Mouse (Mus musculus): ENCODE measurements around the gene Lrrc56.

Gene Lrrc56

DNA sequence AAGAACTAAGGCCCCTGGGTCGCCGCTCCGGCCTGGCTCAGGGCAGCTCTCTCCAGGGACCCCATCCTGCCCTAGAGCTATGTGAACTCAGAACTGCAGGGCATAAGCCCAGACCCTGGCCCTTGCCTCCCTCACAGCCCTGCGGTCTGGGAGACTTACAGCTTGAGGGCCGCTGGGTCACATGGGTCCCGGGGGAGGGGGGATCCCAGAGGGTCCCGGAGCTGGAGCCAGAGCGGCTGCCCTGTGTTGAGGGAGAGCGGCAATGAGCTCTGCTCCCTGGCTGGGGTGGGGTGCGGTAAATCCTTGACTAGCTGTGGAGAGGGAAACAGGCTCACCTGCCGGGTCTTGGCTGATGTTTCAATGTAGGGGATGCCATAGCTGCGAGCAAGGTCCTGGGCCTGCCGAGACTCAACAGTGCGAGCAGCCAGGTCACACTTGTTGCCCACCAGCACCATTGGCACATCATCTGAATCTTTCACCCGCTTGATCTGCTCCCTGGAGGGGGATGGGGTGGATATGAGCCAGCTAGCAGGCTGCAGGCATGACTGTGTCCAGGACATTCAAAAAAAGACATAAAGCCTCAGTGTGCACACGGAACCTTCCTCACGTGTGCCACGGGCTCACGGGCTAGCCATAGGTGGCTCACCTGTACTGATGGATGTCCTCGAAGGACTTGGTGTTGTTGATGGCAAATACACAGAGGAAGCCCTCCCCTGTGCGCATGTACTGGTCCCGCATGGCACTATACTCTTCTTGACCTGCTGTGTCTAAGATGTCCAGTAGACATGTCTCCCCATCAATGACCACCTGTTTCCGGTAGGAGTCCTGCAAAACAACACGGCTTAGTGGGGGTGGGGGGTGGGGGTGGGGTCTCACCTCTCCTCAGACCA is 1.9 kb upstream of the Lrrc56 start:
- DNase-seq (ENCODE audit: low spot score in 2 of 2) = no peak

DNA sequence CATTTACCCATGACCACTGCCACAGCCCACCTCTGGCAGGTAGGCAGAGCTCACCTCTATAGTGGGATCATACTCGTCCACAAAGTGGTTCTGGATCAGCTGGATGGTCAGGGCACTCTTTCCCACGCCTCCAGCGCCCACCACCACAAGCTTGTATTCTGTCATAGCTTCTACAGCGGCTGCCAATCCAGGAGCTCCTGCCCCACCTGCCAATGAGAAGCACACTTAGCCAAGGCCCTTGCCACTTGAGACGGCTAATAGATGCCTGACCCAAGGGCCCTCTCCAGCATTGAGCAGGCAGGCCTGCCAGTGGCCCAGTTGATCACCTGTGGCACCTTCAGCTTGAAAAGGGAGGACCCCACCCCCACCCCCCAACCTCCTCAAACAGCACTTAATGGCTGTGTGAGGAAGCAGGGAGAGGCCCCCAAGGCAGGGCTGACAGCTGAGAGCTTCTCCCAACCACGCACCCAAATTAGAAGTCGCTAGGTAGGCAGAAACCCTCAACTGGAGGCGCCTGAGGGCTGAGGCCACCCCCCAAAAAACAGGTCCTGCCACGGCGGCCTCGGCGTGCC is 1.1 kb upstream of the Lrrc56 start:
- DNase-seq (ENCODE audit: low spot score in 2 of 2) = no peak

DNA sequence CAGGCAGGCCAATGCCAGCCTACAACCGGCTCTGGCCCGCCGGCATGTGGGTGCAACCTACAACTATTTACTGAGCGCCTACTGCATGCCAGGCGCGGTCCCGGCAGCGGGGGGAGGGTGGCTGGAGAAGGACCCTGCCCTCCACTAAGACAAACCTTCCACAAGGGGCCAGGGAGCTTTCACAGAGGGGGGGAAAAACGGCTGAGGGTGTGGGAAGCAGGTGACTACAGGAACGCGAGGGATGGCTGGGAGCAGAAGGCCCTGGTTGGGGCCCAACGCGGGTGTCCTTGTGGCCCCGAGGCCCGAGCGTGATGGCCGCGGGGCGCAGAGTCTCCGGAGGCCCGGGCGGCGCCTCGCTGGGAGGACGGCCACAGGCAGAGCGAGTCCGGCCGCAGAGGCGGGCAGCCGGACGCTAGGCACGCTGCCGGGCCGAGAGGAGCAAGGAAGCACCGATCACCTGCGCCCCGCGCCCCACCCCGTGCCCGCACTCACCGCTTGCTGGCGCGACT is 555 bp upstream of the Lrrc56 start:
- peak in 1 of 2 experiments; percentile 29 for DNase-seq (ENCODE audit: low spot score in 2 of 2)

DNA sequence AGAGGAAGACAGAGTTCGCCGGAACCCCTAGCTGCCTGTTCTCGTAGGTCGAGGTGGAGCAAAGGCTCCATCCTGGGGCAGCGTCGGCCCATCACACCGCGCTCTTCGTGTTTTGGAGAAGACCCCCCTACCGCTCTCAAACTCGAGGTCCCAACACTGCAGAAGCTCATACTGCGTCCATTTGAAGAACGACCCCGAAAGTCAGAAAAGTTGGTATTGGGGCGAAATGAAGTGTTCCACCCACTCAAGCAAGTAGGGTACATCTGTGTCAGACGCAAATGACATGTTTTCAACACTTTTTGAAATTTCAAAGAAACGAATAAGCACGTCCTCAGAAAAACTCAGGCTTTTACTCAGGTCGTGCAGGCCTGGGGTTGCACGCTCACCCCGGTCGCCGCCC is 452 bp downstream of the Lrrc56 start:
- DNase-seq (ENCODE audit: low spot score in 2 of 2) = no peak

DNA sequence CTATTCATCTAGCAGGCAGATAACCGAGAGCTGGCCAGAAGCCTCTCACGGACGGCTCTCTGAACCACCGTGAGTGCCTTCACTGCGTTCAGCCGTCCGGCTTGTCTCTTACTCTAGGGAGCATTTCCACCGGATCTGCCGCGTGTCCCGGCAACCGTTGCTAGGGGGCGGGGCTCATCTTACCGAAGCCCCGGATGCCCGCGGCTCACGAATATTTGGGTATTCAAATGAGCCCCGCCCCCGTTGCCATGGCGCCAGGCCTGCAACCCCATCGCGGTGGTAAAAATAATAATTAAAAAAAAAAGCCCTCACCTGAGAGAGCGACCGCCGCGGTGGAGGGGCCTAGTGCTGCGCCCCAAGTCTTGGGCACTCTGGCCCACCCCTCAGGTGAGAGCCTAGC is 873 bp downstream of the Lrrc56 start:
- peak; percentile 61 to 88 for DNase-seq (ENCODE audit: low spot score in 2 of 2)

DNA sequence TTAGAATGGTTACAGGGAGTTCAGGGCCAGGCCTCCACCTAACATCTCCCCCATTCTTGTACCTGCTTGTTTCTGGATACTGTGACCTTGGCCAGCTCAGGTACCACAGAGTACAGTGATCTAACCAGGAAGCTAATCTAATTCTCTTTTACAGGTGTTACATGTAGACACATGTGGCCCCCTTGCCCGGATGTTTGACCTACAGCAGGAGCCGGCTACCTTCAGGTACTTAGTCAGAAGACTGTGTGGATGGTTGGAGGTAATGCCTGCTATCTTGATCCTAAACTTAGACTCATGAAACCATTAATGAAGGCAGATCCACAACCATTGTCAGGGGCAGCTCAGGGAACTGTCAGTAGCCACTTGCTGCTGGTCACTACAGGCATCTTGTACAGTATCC is 1.8 kb downstream of the Lrrc56 start:
- no peak for DNase-seq (ENCODE audit: low spot score in 2 of 2)

DNA sequence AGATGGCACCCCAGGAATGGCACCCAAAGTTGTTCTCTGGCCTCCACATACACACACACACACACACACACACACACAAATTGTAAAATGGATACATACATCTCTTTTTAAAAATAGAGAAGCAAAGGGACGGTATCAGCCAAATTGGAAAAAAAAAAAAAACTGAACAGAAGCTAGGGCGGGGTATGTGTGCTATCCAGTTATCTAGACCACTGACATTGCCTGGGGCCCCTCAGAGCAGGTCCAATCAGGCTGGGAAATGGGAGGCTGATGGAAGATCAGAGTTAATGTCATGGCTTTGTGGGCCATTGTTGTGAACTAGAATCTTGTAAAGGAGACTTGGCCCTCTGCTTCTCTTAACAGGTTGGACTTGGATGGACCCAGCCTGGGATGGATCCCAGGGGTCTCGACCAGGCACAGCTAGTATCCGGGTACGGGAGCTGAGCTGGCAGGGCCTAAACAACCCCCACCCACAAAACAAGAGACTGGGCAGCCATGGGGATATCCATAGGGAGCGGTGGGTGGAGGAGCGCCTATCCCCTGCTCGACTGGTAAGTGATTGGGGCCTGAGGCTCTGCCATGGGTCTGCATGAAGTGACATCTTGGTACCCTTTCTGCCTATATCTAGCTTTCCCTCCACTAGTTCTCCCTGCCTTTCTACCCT is 2.8 kb downstream of the Lrrc56 start:
- DNase-seq (ENCODE audit: low spot score in 2 of 2) = no peak

DNA sequence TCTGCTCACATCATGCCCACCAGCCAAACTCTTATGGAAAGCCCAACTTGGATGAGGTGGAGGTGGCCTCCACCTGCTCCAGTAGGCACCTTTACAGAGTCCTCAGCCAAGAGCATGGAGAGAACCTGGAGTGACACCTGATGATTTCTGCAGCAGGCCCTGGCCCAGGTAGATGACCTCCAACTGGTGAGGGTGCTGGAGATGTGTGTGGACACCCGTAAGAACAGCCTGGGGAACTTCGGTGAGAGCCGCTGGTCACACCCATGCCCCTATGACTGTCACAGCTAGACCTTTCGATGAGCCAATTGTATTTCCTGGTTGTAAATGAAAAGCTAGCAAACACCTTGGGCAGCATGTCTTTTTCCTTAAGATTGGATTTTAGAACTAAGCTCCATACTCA is 4.2 kb downstream of the Lrrc56 start:
- DNase-seq (ENCODE audit: low spot score in 2 of 2) = no peak

DNA sequence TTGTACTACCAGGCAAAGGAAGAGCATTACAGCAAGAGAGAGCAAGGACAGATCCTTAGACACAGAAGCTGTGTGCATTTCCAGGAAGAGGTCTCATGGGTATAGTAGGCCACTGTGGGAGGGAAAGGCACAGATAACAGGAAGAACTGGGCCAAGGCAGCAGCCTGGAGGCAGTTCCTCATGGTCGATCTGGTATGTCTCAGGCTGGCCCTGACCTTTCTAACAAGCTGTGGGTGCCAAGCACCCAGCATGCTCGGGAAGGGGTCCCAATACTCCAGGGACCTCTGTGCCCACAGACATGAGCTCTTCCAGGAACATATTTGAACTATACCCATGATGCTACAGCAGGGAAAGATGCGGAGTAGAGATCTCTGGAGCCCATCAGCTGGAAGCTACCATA is 10.6 kb downstream of the Lrrc56 start:
- no peak for DNase-seq (ENCODE audit: low spot score in 2 of 2)

DNA sequence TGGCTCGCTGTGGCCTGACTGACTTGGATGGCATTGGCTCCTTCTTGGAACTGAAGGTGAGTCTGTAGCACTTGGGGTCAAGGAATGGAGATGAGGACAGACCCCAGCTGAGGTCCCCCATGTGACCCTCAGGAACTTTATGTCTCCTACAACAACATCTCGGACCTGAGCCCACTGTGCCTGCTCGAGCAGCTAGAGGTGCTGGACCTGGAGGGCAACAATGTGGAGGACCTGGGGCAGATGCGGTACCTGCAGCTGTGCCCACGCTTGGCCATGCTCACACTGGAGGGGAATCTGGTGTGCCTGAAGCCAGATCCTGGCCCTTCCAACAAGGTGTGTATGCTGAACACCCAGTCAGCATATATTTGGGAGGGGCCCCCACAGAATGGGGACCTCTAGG is 11.5 kb downstream of the Lrrc56 start:
- DNase-seq (ENCODE audit: low spot score in 2 of 2) = no peak

DNA sequence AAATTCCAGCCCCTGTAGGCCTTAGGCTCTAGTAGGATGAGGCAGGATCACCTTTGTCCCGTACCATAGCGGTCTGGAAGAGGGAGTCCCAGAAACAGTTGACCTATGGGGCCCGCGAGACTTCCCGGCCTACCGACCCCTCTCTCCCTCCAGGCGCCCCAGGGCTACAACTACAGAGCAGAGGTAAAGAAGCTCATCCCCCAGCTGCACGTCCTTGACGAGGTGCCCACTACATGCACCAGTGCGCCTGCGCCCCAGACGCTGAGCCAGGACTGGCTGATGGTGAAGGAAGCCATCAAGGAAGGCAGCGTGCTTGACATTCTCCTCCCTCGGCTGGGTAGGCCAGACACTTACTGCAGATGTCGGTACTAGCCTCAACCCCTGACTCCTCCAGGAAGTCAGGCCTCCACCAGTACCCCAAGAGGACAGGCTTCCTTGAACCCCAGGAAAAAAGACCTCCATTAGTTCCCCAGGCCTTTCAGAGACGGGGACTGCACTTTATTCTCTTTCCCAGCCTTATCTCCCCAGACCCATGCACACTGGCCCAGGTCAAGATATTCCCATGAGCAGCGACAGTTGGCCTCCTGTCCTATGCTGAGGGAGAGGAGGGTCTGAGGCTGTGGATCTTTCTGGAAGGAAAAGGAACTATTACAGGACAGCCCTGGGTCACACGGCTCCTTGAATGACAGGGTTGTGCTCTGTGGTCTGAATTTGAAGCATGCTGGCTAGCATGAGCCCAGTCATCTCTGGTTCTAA is 12.4 kb downstream of the Lrrc56 start:
- no peak for DNase-seq (ENCODE audit: low spot score in 2 of 2)

DNA sequence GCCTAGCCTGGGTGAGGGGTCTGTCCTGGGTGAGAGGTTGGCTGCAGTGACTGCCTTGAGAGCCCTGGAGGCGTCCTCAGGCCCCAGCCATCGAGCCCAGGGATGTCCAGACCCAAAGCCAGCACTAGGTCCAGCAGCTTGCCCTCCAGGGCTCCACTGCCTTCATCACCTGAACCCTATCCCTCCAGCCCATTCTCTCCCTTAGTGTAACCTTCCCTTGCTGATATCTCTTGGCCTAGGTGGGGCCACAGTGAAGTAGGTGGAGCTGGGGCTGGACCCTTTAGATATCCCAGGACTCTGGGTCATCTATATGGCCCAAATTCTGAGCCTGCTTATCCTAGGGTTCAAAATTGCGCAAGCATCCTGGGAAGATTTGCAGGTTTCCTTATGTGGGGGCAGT is 15.6 kb downstream of the Lrrc56 start:
- no peak for DNase-seq (ENCODE audit: low spot score in 2 of 2)

DNA sequence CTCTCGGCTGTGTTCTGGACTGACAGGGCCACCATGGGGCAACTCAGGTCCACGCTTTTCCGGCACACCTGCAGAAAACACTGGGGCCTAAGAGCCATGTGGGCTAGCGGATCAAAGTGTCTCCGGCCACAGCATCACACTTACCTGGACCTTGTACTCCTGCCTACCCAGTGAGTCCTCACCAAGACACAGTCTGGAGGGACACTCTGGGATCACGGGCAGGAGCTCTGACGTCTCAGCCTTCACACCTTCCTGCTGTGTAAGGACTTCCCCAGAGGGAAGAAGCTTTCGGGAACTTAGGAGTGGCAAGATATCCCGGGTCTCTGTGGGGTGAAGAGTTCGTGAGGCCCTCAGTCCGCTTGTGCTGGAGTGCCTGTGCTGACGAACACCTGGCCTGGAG is 16.2 kb downstream of the Lrrc56 start:
- DNase-seq (ENCODE audit: low spot score in 2 of 2) = no peak

DNA sequence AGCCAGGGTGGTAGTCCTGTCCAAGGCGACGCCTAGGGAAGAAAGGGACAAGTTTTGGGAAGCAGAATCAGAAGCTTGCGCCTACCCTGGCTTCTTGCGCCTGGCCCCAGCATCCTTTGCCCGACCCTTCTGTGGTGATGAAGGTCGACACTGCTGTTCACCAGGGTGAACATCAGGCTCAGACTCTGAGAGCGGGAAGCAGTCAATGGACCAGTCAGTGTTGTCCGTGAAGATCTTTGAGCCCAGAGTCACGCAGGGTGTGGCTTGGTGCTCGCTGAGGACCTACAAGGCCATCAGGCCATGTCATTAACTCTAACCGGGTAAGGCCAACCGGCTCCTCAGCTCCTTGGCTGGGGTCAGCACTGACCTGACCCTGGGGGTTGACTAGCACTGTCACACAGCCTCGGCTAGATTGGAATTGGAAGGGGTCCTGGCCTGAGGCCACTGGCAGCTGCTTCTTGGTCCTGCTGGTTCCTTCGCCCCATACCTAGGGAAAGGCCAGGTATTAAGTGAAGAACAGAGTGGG is 16.7 kb downstream of the Lrrc56 start:
- DNase-seq (ENCODE audit: low spot score in 2 of 2) = no peak

DNA sequence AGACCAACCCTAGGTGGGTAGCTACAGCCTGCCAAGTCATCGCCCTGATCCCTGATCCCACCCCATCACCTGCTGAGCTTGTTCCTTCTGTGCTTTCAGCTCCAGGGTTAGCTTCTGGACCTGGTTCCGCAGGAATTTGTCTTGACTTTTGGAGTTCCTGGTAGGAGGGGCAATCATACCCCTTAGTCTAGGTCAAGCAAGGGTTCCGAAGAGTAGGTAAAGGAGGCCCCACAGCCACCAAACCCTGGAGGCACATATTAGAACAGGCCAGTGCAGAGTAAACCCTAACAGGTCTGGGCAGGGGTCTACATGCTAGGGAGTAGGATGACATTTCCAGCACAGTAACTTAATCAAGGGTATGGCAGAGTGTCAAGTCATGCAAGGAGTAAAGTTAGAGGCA is 19.2 kb downstream of the Lrrc56 start:
- no peak for DNase-seq (ENCODE audit: low spot score in 2 of 2)

DNA sequence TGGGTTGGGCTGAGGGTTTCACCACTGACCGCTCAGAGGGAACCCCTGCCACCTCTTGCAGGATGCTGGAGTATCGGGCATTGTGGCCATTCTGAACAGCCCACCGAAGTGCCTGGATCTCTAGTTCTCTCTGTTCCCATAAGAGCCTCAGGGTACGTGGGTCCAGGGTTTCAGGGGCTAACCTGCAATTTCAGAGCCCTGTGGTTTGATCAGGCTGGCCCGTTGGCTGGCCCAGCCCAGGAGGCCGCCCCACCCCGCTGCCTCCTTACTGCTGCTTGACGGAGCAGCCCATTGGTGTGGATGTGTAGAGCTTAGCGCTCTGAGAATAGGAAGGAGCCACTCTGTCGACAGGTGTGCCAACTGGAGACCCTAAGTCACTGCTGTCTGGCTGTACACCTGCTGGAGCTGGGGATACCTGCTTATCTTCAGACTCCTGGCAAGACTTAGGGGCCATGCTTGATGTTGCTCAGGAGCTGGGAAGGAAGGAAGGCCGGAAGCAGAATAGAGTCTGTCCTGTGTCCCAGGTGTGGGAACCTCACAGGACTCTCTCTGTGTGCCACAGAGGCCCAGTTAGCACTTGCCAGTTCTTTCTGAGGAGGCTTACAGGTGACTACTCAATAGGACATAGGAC is 19.8 kb downstream of the Lrrc56 start, which contains the start of gene Lmntd2:
Lmntd2 (minus strand) TSS at position 476 of the 631 bp plus-strand sequence.
- DNase-seq (ENCODE audit: low spot score in 2 of 2) = no peak

DNA sequence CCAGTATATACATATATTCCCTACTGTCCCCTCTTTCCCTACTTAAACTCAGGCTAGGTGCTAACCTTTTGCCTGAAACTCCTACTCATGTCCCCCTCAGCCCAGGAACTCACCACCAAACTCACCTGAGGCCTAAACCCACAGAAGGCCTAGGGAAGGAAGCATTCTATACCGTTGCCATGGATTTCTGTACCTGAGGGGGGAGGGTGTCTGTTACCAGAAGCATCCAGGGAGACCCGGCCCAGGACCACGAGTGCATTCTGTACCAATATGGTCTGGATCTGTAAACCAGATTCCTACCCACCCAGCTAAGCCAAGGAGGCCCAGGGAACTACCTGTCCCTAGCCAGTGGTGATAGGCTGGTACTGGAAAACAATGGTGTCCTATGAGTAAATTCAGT is 20.4 kb downstream of the Lrrc56 start:
- no peak for DNase-seq (ENCODE audit: low spot score in 2 of 2)

DNA sequence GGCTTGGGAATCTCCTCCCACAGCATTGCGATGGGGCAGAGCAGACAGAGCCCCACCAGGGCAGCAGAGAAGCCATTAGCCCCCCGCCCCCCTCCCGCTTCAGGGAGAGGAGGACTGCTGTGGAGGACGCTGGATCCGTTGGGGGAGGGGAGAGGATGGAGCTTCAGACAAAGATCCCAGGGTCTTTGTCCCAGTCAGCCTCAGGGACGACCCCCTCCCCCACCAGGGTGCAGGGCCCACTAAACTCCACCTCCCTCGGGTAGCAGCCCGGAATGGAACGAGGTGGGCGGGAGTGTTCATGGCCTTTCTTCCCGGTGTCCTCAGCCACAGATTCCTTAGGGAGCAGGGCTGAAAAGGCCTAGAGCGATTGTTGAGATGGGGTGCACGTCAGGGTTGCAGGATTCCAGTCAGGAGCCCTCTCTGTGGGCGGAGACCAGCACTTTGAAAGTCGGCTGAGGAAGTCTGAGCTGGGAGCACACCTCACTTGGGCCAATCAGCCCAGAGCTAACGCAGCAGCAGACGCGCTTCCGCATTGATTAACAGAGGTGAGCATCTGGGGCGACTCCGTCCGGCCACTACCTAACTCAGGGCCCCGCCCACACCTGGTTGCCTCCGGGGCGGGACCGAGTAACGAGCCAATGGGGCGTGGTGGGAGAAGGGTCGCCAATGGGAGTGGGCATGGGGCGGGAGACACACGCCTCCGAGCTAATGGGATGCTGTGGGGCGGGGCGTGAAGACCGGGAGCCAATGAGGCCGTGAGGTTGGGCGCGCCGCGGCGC is 21.3 kb downstream of the Lrrc56 start, which contains the start of gene Rassf7:
Rassf7 (plus strand) TSS at position 760 of the 779 bp plus-strand sequence.
- DNase-seq (ENCODE audit: low spot score in 2 of 2) = peak in 1 of 2 experiments; percentile 77

DNA sequence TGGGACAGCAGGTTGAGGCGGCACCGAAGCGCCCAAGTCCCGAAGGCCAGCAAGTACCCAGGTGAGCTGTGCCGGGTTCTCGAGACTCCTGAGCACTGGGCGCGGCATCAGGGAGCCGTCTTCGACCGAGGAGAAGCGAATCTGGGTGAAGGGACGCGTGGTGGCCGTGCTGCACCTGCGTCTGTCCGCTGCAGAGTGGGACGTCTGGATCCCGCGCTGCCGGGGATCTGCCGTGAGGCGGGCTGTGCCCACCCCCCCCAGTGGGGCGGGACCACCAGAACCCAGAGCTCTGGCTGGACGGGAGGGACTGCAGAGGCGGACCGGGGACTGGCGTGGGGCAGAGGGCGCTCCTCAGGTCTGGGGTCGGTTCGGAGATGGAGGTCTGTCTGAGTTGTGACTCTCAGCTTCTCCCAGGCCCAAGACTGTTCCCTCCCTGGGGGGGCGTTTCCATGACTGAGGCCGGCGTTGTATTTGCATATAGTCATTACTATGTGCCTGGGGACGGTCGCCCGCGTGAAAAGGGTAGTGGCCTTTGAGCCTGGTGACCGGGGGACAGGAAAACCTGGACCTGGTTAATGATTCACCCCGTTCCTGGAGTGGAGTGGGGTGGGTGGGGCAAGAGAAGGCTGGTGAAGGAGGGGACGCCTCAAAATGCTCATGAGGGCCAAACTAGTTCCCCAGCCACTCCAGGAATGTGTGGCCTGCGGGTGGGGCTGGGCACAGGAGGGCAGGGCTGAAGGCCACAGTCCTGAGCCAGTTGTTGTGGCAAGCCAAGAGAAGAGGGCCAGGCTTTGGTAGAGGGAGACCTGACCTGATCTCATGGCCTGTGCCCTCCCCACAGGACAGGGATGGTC is 22.1 kb downstream of the Lrrc56 start:
- no peak for DNase-seq (ENCODE audit: low spot score in 2 of 2)
